Mouse (Mus musculus) neural tube, embryonic 13.5 days (tissue): ENCODE results near the gene Bhlha9. TPM values are rescaled to one million over a fixed set of nuclear protein-coding genes. Genes with fewer than 3 reads are reported as not detected.
A peak's percentile ranks its signal among the peaks of the same experiment; 100 is the strongest.

Source experiments
- ATAC-seq: fragments of 200-750 bp; cut with Nextera tagmentation; 2 replicates; pipeline ENCODE4 v1.8.0; 2017; ENCODE audit warnings: low read depth, mild to moderate bottlenecking, moderate TSS enrichment, moderate library complexity
- H3K27ac ChIP-seq: fragments of 300-500 bp; sonication (generic); replicated peaks from 2 replicates; pipeline ENCODE4 v1.5.1; 2015; ENCODE audit warnings: moderate library complexity, mild to moderate bottlenecking, inconsistent platforms
- H3K27me3 ChIP-seq: fragments of 300-500 bp; sonication (generic); 2 replicates; pipeline ENCODE4 v1.6.1; 2015; ENCODE audit warnings: mild to moderate bottlenecking, inconsistent platforms
- H3K36me3 ChIP-seq: fragments of 300-500 bp; sonication (generic); 2 replicates; pipeline ENCODE4 v1.6.1; 2015; ENCODE audit warnings: mild to moderate bottlenecking, inconsistent platforms
- H3K4me1 ChIP-seq: fragments of 300-500 bp; sonication (generic); replicated peaks from 2 replicates; pipeline ENCODE4 v1.6.1; 2015; ENCODE audit warnings: inconsistent platforms
- H3K4me2 ChIP-seq: fragments of 300-500 bp; sonication (generic); 2 replicates; pipeline ENCODE4 v1.6.1; 2015; ENCODE audit warnings: inconsistent platforms, mild to moderate bottlenecking, moderate library complexity
- H3K4me3 ChIP-seq: fragments of 300-500 bp; sonication (generic); 2 replicates; pipeline ENCODE4 v1.5.1; 2015; ENCODE audit warnings: mild to moderate bottlenecking, inconsistent platforms
- H3K9ac ChIP-seq: fragments of 300-500 bp; sonication (generic); 2 replicates; pipeline ENCODE4 v1.6.1; 2015; ENCODE audit warnings: moderate library complexity, mild to moderate bottlenecking, inconsistent platforms
- H3K9me3 ChIP-seq: fragments of 300-500 bp; sonication (generic); 2 replicates; pipeline ENCODE4 v1.6.1; 2016; ENCODE audit warnings: inconsistent platforms
- WGBS: fragments of 180-500 bp; shearing (Covaris S2); methylation state at CpG from one replicate; pipeline ENCODE4 v1.1.7; 2015; 5-methylcytosine and 5-hydroxymethylcytosine counted together
- polyA plus RNA-seq: library from polyadenylated mRNA; unstranded; fragments of >200 nt; fragmentation: Nextera tagmentation; extraction: Ambion mirVana; gene quantifications from 2 replicates; pipeline ENCODE4 v1.2.1, GENCODE M21; 2015

Gene Bhlha9
- 0.32 TPM in 1 of 2 replicates, not detected in the other for polyA plus RNA-seq

GRCm38 (mm10) chr11:76671871-76672475, at the start of gene Bhlha9:
Gene Bhlha9 (plus strand): TSS chr11:76672470.
- peaks cover 11% of the 10 kb centered on the region for H3K4me1 ChIP-seq
- peak within 1 kb of the TSS; percentile 66 for H3K9ac ChIP-seq
- WGBS = 52% methylated on average over 15 of the region's 15 CpGs
- peaks cover 92% of the 10 kb centered on the region for H3K27me3 ChIP-seq
- H3K9me3 ChIP-seq = no peaks in the 10 kb centered on the region
- ATAC-seq = no peak
- H3K27ac ChIP-seq = no peak within 1 kb of the TSS
- peak within 1 kb of the TSS; percentile 41 for H3K4me3 ChIP-seq
- peak within 1 kb of the TSS; percentile 68 for H3K4me2 ChIP-seq
- H3K36me3 ChIP-seq = no peaks in the 10 kb centered on the region

- H3K36me3 ChIP-seq = no peaks in the 10 kb centered on the region
- peaks cover 36% of the 10 kb centered on the region for H3K4me1 ChIP-seq
- peak; percentile 55 for ATAC-seq
- no peaks in the 10 kb centered on the region for H3K9me3 ChIP-seq
- peak overlapping the region; percentile 76 for H3K9ac ChIP-seq
- WGBS = under 1% methylated on average over 66 of the region's 66 CpGs
- peak overlapping the region; percentile 62 for H3K4me3 ChIP-seq
- peaks cover 33% of the 10 kb centered on the region for H3K27me3 ChIP-seq
- H3K4me2 ChIP-seq = peak overlapping the region; percentile 100
- H3K27ac ChIP-seq = no peak overlapping the region; the same call in 1 of the 2 replicates
Measured at GRCm38 (mm10) chr11:76622566-76623205, 49.6 kb upstream of the Bhlha9 start.

- ATAC-seq = peak; percentile 90
- H3K4me2 ChIP-seq = peak overlapping the region; percentile 100
- H3K27ac ChIP-seq = no peak overlapping the region
- H3K9ac ChIP-seq = peak overlapping the region; percentile 76
- peak overlapping the region; percentile 62 for H3K4me3 ChIP-seq
- H3K36me3 ChIP-seq = no peaks in the 10 kb centered on the region
- peaks cover 36% of the 10 kb centered on the region for H3K4me1 ChIP-seq
- WGBS = under 1% methylated on average over 68 of the region's 72 CpGs
- no peaks in the 10 kb centered on the region for H3K9me3 ChIP-seq
- peaks cover 33% of the 10 kb centered on the region for H3K27me3 ChIP-seq
Measured at GRCm38 (mm10) chr11:76623206-76623961, 48.9 kb upstream of the Bhlha9 start.

GRCm38 (mm10) chr11:76624071-76624470, 48.2 kb upstream of the Bhlha9 start:
- 58% methylated on average over 10 of the region's 10 CpGs for WGBS
- Histone ChIP-seq H3K4me3 (peak overlapping the region; percentile 62), H3K9ac (no peak overlapping the region)

DNA sequence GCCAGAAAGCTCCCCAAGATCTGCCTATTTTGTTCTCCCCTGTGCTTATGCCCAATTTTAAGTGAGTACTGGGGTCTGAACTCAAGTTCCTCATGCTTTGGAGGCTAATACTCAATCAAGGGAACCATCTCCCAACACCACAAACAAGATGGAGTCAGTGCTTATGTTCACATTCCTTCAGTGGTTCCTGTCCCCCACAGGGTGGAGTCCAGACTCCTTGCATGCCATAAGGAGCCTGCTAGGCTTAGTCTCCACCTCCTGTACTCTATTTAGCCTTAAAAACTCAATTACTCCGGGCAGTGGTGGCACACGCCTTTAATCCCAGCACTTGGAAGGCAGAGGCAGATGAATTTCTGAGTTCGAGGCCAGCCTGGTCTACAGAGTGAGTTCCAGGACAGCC, 47.4 kb upstream of the Bhlha9 start:
- no peaks in the 10 kb centered on the region for H3K9me3 ChIP-seq
- H3K27me3 ChIP-seq = peaks cover 33% of the 10 kb centered on the region
- H3K4me1 ChIP-seq = peaks cover 36% of the 10 kb centered on the region
- H3K4me3 ChIP-seq = no peak overlapping the region
- no peak overlapping the region for H3K9ac ChIP-seq
- no peak for ATAC-seq
- no peaks in the 10 kb centered on the region for H3K36me3 ChIP-seq
- 86% methylated on average over 3 of the region's 3 CpGs for WGBS
- no peak overlapping the region for H3K4me2 ChIP-seq
- H3K27ac ChIP-seq = no peak overlapping the region

More at GRCm38 (mm10) chr11:76624071-76624470, 48.2 kb upstream of the Bhlha9 start:
- ATAC-seq = no peak
- peak overlapping the region; percentile 100 for H3K4me2 ChIP-seq
- H3K9me3 ChIP-seq = no peaks in the 10 kb centered on the region
- no peak overlapping the region for H3K27ac ChIP-seq
- peaks cover 36% of the 10 kb centered on the region for H3K4me1 ChIP-seq
- no peaks in the 10 kb centered on the region for H3K36me3 ChIP-seq
- peaks cover 33% of the 10 kb centered on the region for H3K27me3 ChIP-seq

- ATAC-seq = no peak
- Histone ChIP-seq H3K36me3 (no peaks in the 10 kb centered on the region), H3K4me2 (no peak overlapping the region), H3K9me3 (no peaks in the 10 kb centered on the region), H3K4me3 (no peak overlapping the region), H3K4me1 (peaks cover 4% of the 10 kb centered on the region), H3K27me3 (0 out of 2 replicates have a peak, but pooled peaks cover 8% of the 10 kb centered on the region), H3K9ac (no peak overlapping the region), H3K27ac (no peak overlapping the region)
- 80% methylated on average over 5 of the region's 5 CpGs for WGBS
Measured at GRCm38 (mm10) chr11:76628613-76629012, 43.7 kb upstream of the Bhlha9 start.

- WGBS = 35% methylated on average over 2 of the region's 2 CpGs
- H3K9ac ChIP-seq = no peak overlapping the region
- H3K27me3 ChIP-seq = no peaks in the 10 kb centered on the region
- no peak for ATAC-seq
- H3K4me2 ChIP-seq = no peak overlapping the region
- H3K9me3 ChIP-seq = no peaks in the 10 kb centered on the region
- no peaks in the 10 kb centered on the region for H3K36me3 ChIP-seq
- H3K27ac ChIP-seq = no peak overlapping the region
- H3K4me3 ChIP-seq = no peak overlapping the region
- H3K4me1 ChIP-seq = no peaks in the 10 kb centered on the region
Measured at GRCm38 (mm10) chr11:76630023-76630422, 42.2 kb upstream of the Bhlha9 start.

DNA sequence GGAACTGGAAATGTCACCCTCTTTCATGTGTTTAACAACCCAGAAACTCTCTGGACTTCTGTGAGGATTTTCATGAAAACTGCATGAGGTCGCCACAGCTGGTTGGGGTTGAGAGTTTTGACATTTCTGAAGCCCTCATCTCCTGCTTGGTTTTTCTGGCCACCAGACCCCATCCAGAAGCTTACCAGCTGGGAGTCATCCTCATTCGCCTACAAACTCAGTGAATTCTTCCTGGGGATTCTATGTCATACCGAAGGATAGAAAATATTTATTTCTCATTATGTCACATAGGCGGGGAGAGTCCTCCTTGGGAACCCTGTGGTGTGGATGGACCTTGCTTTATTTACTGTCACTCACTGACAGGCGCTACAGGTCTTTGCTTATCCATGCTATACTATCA, 41.8 kb upstream of the Bhlha9 start:
- no peak for ATAC-seq
- WGBS = 82% methylated on average over 5 of the region's 5 CpGs
- H3K9me3 ChIP-seq = no peaks in the 10 kb centered on the region
- H3K4me3 ChIP-seq = no peak overlapping the region
- H3K36me3 ChIP-seq = no peaks in the 10 kb centered on the region
- no peak overlapping the region for H3K9ac ChIP-seq
- H3K4me2 ChIP-seq = no peak overlapping the region
- H3K4me1 ChIP-seq = no peaks in the 10 kb centered on the region
- no peaks in the 10 kb centered on the region for H3K27me3 ChIP-seq
- H3K27ac ChIP-seq = no peak overlapping the region

- Histone ChIP-seq H3K36me3 (no peaks in the 10 kb centered on the region), H3K27ac (peak overlapping the region; percentile 24; the same call in 1 of the 2 replicates), H3K9ac (no peak overlapping the region), H3K27me3 (no peaks in the 10 kb centered on the region), H3K4me3 (no peak overlapping the region), H3K4me1 (peaks cover 22% of the 10 kb centered on the region), H3K4me2 (no peak overlapping the region), H3K9me3 (no peaks in the 10 kb centered on the region)
- WGBS = 47% methylated on average over 17 of the region's 17 CpGs
- no peak for ATAC-seq
Measured at GRCm38 (mm10) chr11:76639269-76639985, 32.8 kb upstream of the Bhlha9 start.

DNA sequence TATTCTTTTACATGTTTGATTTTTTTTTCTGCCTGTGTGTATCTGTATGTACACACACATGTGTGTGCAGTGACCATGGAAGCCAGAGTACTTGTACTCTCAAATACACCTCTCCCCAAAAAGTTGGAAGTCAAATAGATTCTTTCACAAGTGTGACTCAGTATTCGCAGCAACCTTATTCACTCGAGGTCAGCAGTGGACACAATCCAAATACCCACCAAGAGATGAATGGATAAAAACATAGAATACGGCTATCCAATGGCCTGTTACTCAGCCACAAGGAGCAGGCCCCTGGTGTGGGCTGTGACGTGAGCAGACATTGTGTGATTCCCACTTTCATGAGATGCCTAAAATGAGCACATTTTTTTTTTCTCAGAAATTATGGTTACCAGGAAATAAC, 32.0 kb upstream of the Bhlha9 start:
- Histone ChIP-seq H3K27me3 (no peaks in the 10 kb centered on the region), H3K4me3 (no peak overlapping the region), H3K9me3 (no peaks in the 10 kb centered on the region), H3K4me1 (peaks cover 30% of the 10 kb centered on the region), H3K9ac (no peak overlapping the region), H3K36me3 (no peaks in the 10 kb centered on the region), H3K27ac (no peak overlapping the region; the same call in 1 of the 2 replicates), H3K4me2 (no peak overlapping the region)
- ATAC-seq = no peak
- 66% methylated on average over 4 of the region's 4 CpGs for WGBS

GRCm38 (mm10) chr11:76644257-76644656, 28.0 kb upstream of the Bhlha9 start:
- Histone ChIP-seq H3K4me1 (peaks cover 49% of the 10 kb centered on the region), H3K9me3 (no peaks in the 10 kb centered on the region), H3K36me3 (no peaks in the 10 kb centered on the region), H3K9ac (no peak overlapping the region), H3K27me3 (no peaks in the 10 kb centered on the region), H3K4me3 (no peak overlapping the region), H3K27ac (peak overlapping the region; percentile 76), H3K4me2 (no peak overlapping the region)
- 38% methylated on average over 6 of the region's 6 CpGs for WGBS
- no peak for ATAC-seq
